Mouse (Mus musculus) limb, embryonic 11.5 days (tissue): ENCODE measurements around the gene Rnf220. TPM values are rescaled to one million over a fixed set of nuclear protein-coding genes. Genes with fewer than 3 reads are reported as not detected.

Source experiments
- ATAC-seq: fragments of 200-750 bp; cut with Nextera tagmentation; 2 replicates; pipeline ENCODE4 v1.8.0; 2017; ENCODE audit warnings: low read depth; ENCODE audit not compliant: insufficient number of reproducible peaks, low FRiP score, low TSS enrichment
- DNase-seq: peaks from one replicate; pipeline ENCODE4 v3.0.0-alpha.2; 2015; ENCODE audit warnings: low spot score
- H3K27ac ChIP-seq: fragments of 300-500 bp; sonication (generic); replicated peaks from 2 replicates; pipeline ENCODE4 v1.5.1; 2014; ENCODE audit warnings: low read depth, mild to moderate bottlenecking, low read length
- H3K27me3 ChIP-seq: fragments of 300-500 bp; sonication (generic); 2 replicates; pipeline ENCODE4 v1.6.1; 2014; ENCODE audit warnings: mild to moderate bottlenecking, low read length, mixed read lengths; ENCODE audit not compliant: control insufficient read depth, insufficient read depth
- H3K36me3 ChIP-seq: fragments of 300-500 bp; sonication (generic); 2 replicates; pipeline ENCODE4 v1.6.1; 2014; ENCODE audit warnings: mild to moderate bottlenecking, low read length, moderate library complexity, mixed read lengths; ENCODE audit not compliant: control insufficient read depth, insufficient read depth
- H3K4me1 ChIP-seq: fragments of 300-500 bp; sonication (generic); 2 replicates; pipeline ENCODE4 v1.6.1; 2014; ENCODE audit warnings: low read length, mixed read lengths; ENCODE audit not compliant: control insufficient read depth, insufficient read depth
- H3K4me2 ChIP-seq: fragments of 300-500 bp; sonication (generic); 2 replicates; pipeline ENCODE4 v1.6.1; 2014; ENCODE audit warnings: low read depth, mild to moderate bottlenecking, moderate library complexity; ENCODE audit not compliant: severe bottlenecking
- H3K4me3 ChIP-seq: fragments of 300-500 bp; sonication (generic); 2 replicates; pipeline ENCODE4 v1.5.1; 2014; ENCODE audit warnings: low read depth, low read length
- H3K9ac ChIP-seq: fragments of 300-500 bp; sonication (generic); 2 replicates; pipeline ENCODE4 v1.6.1; 2014; ENCODE audit warnings: mild to moderate bottlenecking, low read length
- H3K9me3 ChIP-seq: fragments of 300-500 bp; sonication (generic); 2 replicates; pipeline ENCODE4 v1.6.1; 2016; ENCODE audit warnings: low read length; ENCODE audit not compliant: control insufficient read depth
- WGBS: fragments of 180-500 bp; shearing (Covaris S2); extraction: QIAGEN DNeasy Blood & Tissue Kit; methylation state at CpG from one replicate; pipeline ENCODE4 v1.1.7; 2014; 5-methylcytosine and 5-hydroxymethylcytosine counted together
- polyA plus RNA-seq: library from polyadenylated mRNA; unstranded; fragments of >200 nt; fragmentation: Nextera tagmentation; extraction: Ambion mirVana; gene quantifications from 2 replicates; pipeline ENCODE4 v1.2.1, GENCODE M21; 2014

Gene Rnf220
- polyA plus RNA-seq, 1 experiment from 2014 or later, result 69.8 TPM

GRCm38 (mm10) chr4:117252351-117252750 lies 244.5 kb downstream of the Rnf220 start:
- H3K4me2 ChIP-seq, result peak overlapping the region; percentile 46
- H3K9ac ChIP-seq, result peak overlapping the region; percentile 64
- H3K36me3 ChIP-seq, result no peaks in the 10 kb centered on the region
- 0 out of 2 replicates have a peak, but pooled peaks have one; percentile 6 for ATAC-seq
- DNase-seq, result no peak
- H3K9me3 ChIP-seq, result no peaks in the 10 kb centered on the region
- H3K4me1 ChIP-seq, result peaks cover 7% of the 10 kb centered on the region; the same call in 1 of the 2 replicates
- H3K27ac ChIP-seq, result peak overlapping the region; percentile 76; the same call in 1 of the 2 replicates
- peak overlapping the region; percentile 58 for H3K4me3 ChIP-seq
- WGBS, result 19% methylated on average over 5 of the region's 5 CpGs
- H3K27me3 ChIP-seq, result no peaks in the 10 kb centered on the region

- WGBS, result under 1% methylated on average over 26 of the region's 43 CpGs
- peak; percentile 98 for ATAC-seq
- H3K36me3 ChIP-seq, result no peaks in the 10 kb centered on the region
Observed at GRCm38 (mm10) chr4:117251801-117252316, 245.0 kb downstream of the Rnf220 start, which contains the start of the genes Tmem53 and Armh1. Gene Tmem53 (plus strand): TSS chr4:117251951. Gene Armh1 (minus strand): TSS chr4:117252125.

GRCm38 (mm10) chr4:117250982-117251381 lies 245.9 kb downstream of the Rnf220 start:
- H3K4me1 ChIP-seq, result peaks cover 7% of the 10 kb centered on the region; the same call in 1 of the 2 replicates
- WGBS, result 76% methylated on average over 1 of the region's 1 CpGs
- no peak overlapping the region for H3K9ac ChIP-seq
- H3K4me3 ChIP-seq, result no peak overlapping the region
- no peaks in the 10 kb centered on the region for H3K36me3 ChIP-seq
- no peak overlapping the region for H3K27ac ChIP-seq
- ATAC-seq (no peak), DNase-seq (no peak)
- no peaks in the 10 kb centered on the region for H3K27me3 ChIP-seq
- H3K9me3 ChIP-seq, result no peaks in the 10 kb centered on the region
- H3K4me2 ChIP-seq, result peak overlapping the region; percentile 46

More at GRCm38 (mm10) chr4:117251801-117252316, 245.0 kb downstream of the Rnf220 start, which contains the start of the genes Tmem53 and Armh1:
- no peaks in the 10 kb centered on the region for H3K27me3 ChIP-seq
- DNase-seq, result peak; percentile 96
- peak within 1 kb of the TSS; percentile 64 for H3K9ac ChIP-seq
- H3K4me1 ChIP-seq, result peaks cover 7% of the 10 kb centered on the region; the same call in 1 of the 2 replicates
- H3K4me3 ChIP-seq, result peak within 1 kb of the TSS; percentile 58
- H3K27ac ChIP-seq, result peak within 1 kb of the TSS; percentile 76; the same call in 1 of the 2 replicates
- H3K4me2 ChIP-seq, result peak within 1 kb of the TSS; percentile 46
- H3K9me3 ChIP-seq, result no peaks in the 10 kb centered on the region

GRCm38 (mm10) chr4:117240867-117241266 lies 256.0 kb downstream of the Rnf220 start:
- Histone ChIP-seq H3K27me3 (no peaks in the 10 kb centered on the region), H3K4me2 (no peak overlapping the region), H3K9me3 (no peaks in the 10 kb centered on the region), H3K4me1 (no peaks in the 10 kb centered on the region), H3K36me3 (no peaks in the 10 kb centered on the region), H3K4me3 (no peak overlapping the region), H3K27ac (no peak overlapping the region), H3K9ac (no peak overlapping the region)
- no peak for ATAC-seq
- WGBS, result 90% methylated on average over 6 of the region's 6 CpGs
- DNase-seq, result no peak

- Histone ChIP-seq H3K36me3 (no peaks in the 10 kb centered on the region), H3K9ac (no peak overlapping the region), H3K4me2 (no peak overlapping the region), H3K27ac (no peak overlapping the region), H3K27me3 (no peaks in the 10 kb centered on the region), H3K9me3 (no peaks in the 10 kb centered on the region), H3K4me1 (no peaks in the 10 kb centered on the region), H3K4me3 (no peak overlapping the region)
- 52% methylated on average over 2 of the region's 2 CpGs for WGBS
- ATAC-seq (no peak), DNase-seq (no peak)
Observed at GRCm38 (mm10) chr4:117239153-117239552, 257.7 kb downstream of the Rnf220 start.

- Histone ChIP-seq H3K4me3 (no peak overlapping the region), H3K9me3 (no peaks in the 10 kb centered on the region), H3K4me1 (no peaks in the 10 kb centered on the region), H3K27me3 (no peaks in the 10 kb centered on the region), H3K27ac (no peak overlapping the region), H3K4me2 (no peak overlapping the region), H3K9ac (no peak overlapping the region), H3K36me3 (no peaks in the 10 kb centered on the region)
- WGBS, result 69% methylated on average over 4 of the region's 4 CpGs
- ATAC-seq, result no peak
- DNase-seq, result no peak
Observed at GRCm38 (mm10) chr4:117235822-117236221, 261.0 kb downstream of the Rnf220 start.

GRCm38 (mm10) chr4:117234166-117234741 lies 262.6 kb downstream of the Rnf220 start:
- no peak overlapping the region for H3K4me3 ChIP-seq
- H3K27ac ChIP-seq, result no peak overlapping the region
- H3K4me2 ChIP-seq, result no peak overlapping the region
- no peaks in the 10 kb centered on the region for H3K9me3 ChIP-seq
- no peak overlapping the region for H3K9ac ChIP-seq
- H3K4me1 ChIP-seq, result no peaks in the 10 kb centered on the region
- ATAC-seq, result no peak
- H3K27me3 ChIP-seq, result no peaks in the 10 kb centered on the region
- no peak for DNase-seq
- WGBS, result 18% methylated on average over 7 of the region's 7 CpGs
- no peaks in the 10 kb centered on the region for H3K36me3 ChIP-seq

- H3K27me3 ChIP-seq, result no peaks in the 10 kb centered on the region
- no peak for ATAC-seq
- 68% methylated on average over 2 of the region's 2 CpGs for WGBS
- no peak overlapping the region for H3K4me2 ChIP-seq
- no peak overlapping the region for H3K27ac ChIP-seq
- H3K36me3 ChIP-seq, result no peaks in the 10 kb centered on the region
- no peaks in the 10 kb centered on the region for H3K9me3 ChIP-seq
- DNase-seq, result no peak
- H3K9ac ChIP-seq, result no peak overlapping the region
- no peaks in the 10 kb centered on the region for H3K4me1 ChIP-seq
- H3K4me3 ChIP-seq, result no peak overlapping the region
Observed at GRCm38 (mm10) chr4:117231208-117231607, 265.6 kb downstream of the Rnf220 start.
